Mouse (Mus musculus) thymus, adult 2 months (tissue): Measurements from ENCODE around the gene Ptrh1.

Experiments used
- CTCF ChIP-seq: fragments of 200-500 bp; IDR thresholded peaks from 2 replicates; pipeline ENCODE4 v1.5.1; 2012; ENCODE audit warnings: mild to moderate bottlenecking, control low read depth, low read length, moderate library complexity, borderline replicate concordance; ENCODE audit not compliant: control insufficient read depth, poor library complexity, insufficient read depth; ENCODE audit errors: extremely low read depth
- POLR2A ChIP-seq: fragments of 200-500 bp; IDR thresholded peaks from 2 replicates; pipeline ENCODE4 v1.6.1; 2012; ENCODE audit warnings: mild to moderate bottlenecking, low read length, control low read depth, moderate library complexity; ENCODE audit not compliant: control insufficient read depth, poor library complexity, insufficient read depth; ENCODE audit errors: extremely low read depth

DNA sequence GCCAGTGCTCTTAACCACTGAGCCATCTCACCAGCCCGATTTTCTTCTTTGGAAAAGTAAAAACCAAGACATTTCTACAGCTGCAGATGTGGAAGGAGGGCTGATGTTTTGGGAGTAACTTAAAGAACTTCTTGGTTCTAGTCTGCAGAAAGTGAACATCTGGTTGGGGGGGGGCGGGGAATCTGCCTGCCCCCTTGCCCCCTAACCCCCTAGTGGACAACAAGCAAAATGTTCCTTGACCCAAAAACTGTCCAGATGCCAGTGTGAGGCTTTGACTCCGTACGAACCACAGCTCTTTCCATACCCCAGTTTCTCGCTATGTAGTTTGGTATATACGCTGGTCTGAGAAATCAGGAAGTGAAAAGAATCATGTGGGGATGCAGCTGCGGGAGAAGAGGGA, 25.4 kb upstream of the Ptrh1 start:
- TF ChIP-seq CTCF (no peak), POLR2A (no peak)
